Mouse (Mus musculus) hindbrain, postnatal 0 days (tissue): ENCODE results near the gene Crygn. TPM values are rescaled to one million over a fixed set of nuclear protein-coding genes. Genes with fewer than 3 reads are reported as not detected.
"Not testable (repeated sequence)": the region's sequence is repeated elsewhere in the genome, so short reads cannot be mapped to it uniquely, and the experiment has no call there.

Experiments
- ATAC-seq: fragments of 200-750 bp; cut with Nextera tagmentation; 2 replicates; pipeline ENCODE4 v1.8.0; 2017; ENCODE audit warnings: mild to moderate bottlenecking, moderate TSS enrichment, moderate library complexity
- DNase-seq: peaks from one replicate; pipeline ENCODE4 v3.0.0-alpha.2; 2015; ENCODE audit warnings: low spot score
- H3K27ac ChIP-seq: fragments of 300-500 bp; sonication (generic); 2 replicates; pipeline ENCODE4 v1.5.1; 2014; ENCODE audit warnings: mild to moderate bottlenecking
- H3K27me3 ChIP-seq: fragments of 300-500 bp; sonication (generic); 2 replicates; pipeline ENCODE4 v1.6.1; 2014; ENCODE audit warnings: low read length, mixed read lengths; ENCODE audit not compliant: insufficient read depth
- H3K36me3 ChIP-seq: fragments of 300-500 bp; sonication (generic); 2 replicates; pipeline ENCODE4 v1.6.1; 2014; ENCODE audit warnings: low read length, mixed read lengths; ENCODE audit not compliant: insufficient read depth
- H3K4me1 ChIP-seq: fragments of 300-500 bp; sonication (generic); 2 replicates; pipeline ENCODE4 v1.6.1; 2014; ENCODE audit warnings: antibody characterized with exemption, low read length, mixed read lengths; ENCODE audit not compliant: insufficient read depth
- H3K4me2 ChIP-seq: fragments of 300-500 bp; sonication (generic); 2 replicates; pipeline ENCODE4 v1.6.1; 2014; ENCODE audit warnings: low read depth, mild to moderate bottlenecking, low read length, moderate library complexity, mixed read lengths
- H3K4me3 ChIP-seq: fragments of 300-500 bp; sonication (generic); 2 replicates; pipeline ENCODE4 v1.5.1; 2014; ENCODE audit warnings: low read length
- H3K9ac ChIP-seq: fragments of 300-500 bp; sonication (generic); replicated peaks from 2 replicates; pipeline ENCODE4 v1.6.1; 2014; ENCODE audit warnings: mild to moderate bottlenecking, low read length, moderate library complexity, mixed read lengths
- H3K9me3 ChIP-seq: fragments of 300-500 bp; sonication (generic); 2 replicates; pipeline ENCODE4 v1.6.1; 2016; ENCODE audit warnings: low read length, mixed read lengths
- CTCF ChIP-seq: IDR thresholded peaks from 2 replicates; pipeline ENCODE4 v1.5.1; 2016; ENCODE audit warnings: antibody characterized with exemption, control low read depth, low read depth
- WGBS: fragments of 180-500 bp; shearing (Covaris S2); extraction: QIAGEN DNeasy Blood & Tissue Kit; methylation state at CpG from one replicate; pipeline ENCODE4 v1.1.7; 2014; 5-methylcytosine and 5-hydroxymethylcytosine counted together
- polyA plus RNA-seq: library from polyadenylated mRNA; unstranded; fragments of >200 nt; fragmentation: Nextera tagmentation; extraction: Ambion mirVana; gene quantifications from 2 replicates; pipeline ENCODE4 v1.2.1, GENCODE M21; 2015
- total RNA-seq: library from RNA; depleted of rRNA; stranded (reverse); fragments of >200 nt; gene quantifications from 2 replicates; pipeline ENCODE4 v1.2.3, GENCODE M21; 2014

Crygn gene
- total and polyA plus RNA-seq, 2 experiments from 2014 or later, result 5.4 TPM; not detected in 1

DNA sequence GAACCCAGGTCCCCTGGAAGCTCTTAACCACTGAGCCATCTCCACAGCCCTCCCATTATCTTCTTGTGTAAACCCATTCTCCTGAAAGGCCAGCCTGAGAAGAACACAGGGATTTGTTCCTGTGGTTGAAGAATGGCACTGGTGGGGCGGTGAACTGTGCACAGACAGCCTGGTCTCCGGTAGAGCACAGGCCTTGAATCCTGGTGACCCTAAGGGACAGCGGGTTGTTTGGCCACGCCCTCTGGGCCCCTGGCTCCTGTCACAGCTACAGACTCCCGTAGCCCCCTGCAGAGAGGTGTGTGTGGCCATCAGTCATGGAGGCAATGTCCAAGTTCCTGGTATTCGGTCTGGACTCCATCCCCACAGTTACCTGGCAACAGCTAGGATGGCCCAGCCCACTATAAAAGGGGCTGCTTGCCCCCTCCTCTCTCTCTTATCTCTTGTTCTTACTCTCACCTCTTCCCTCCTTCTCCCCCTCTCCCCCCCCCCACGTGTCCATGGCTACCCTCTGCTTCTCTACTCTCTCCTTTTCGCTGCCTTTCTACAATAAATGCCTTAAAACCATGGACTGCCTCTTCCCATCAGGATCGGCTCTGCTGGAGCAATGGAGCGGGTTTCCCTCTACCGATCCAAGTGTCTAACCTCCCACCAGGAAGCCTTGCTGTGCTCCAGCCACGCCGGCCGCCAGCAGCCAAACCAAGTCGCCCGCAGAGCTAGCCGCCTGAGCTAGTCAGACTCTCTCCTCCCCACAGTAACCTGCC lies 20.5 kb upstream of the Crygn start:
- DNase-seq (no peak), ATAC-seq (peak; percentile 73; the same call in 1 of the 2 replicates)
- Histone ChIP-seq H3K4me3 (0 out of 2 replicates have a peak overlapping the region, but pooled peaks have one; percentile 13), H3K9ac (no peak overlapping the region), H3K36me3 (no peaks in the 10 kb centered on the region), H3K27ac (no peak overlapping the region), H3K4me1 (no peaks in the 10 kb centered on the region; the same call in 1 of the 2 replicates), H3K9me3 (no peaks in the 10 kb centered on the region), H3K4me2 (peak overlapping the region; percentile 42), H3K27me3 (no peaks in the 10 kb centered on the region)
- TF ChIP-seq CTCF, result no peak
- 12% methylated on average over 17 of the region's 17 CpGs for WGBS

DNA sequence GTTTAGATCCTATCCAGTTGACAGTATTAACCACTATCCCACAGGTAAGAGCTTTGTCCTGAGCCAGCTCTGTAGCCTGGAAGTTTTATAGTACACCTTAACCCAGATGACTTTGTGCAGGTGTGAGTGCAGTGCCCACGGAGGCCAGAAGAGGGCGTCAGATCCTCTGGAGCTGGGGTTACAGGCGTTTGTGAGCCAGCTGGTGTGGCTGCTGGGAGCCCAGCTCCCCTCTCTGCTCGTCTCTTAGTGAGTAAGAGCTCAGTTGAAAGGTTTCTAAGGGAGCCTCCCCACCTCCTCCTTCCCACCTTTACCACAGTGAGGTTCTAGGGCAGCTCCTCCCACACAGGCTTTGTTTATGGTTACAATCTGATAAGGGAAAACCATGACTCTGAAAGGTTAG lies 18.9 kb upstream of the Crygn start:
- Histone ChIP-seq H3K27ac (no peak overlapping the region), H3K4me3 (no peak overlapping the region), H3K4me1 (no peaks in the 10 kb centered on the region; the same call in 1 of the 2 replicates), H3K9me3 (no peaks in the 10 kb centered on the region), H3K27me3 (no peaks in the 10 kb centered on the region), H3K36me3 (no peaks in the 10 kb centered on the region), H3K4me2 (no peak overlapping the region), H3K9ac (no peak overlapping the region)
- peak; percentile 39 for TF ChIP-seq CTCF
- DNase-seq (no peak), ATAC-seq (no peak)
- WGBS, result 70% methylated on average over 4 of the region's 4 CpGs

GRCm38 (mm10) chr5:24774549-24774948 lies 16.7 kb upstream of the Crygn start:
- not testable (repeated sequence) for H3K9ac ChIP-seq, H3K36me3 ChIP-seq, H3K4me3 ChIP-seq, ATAC-seq, H3K27me3 ChIP-seq, H3K9me3 ChIP-seq, H3K4me1 ChIP-seq, DNase-seq, H3K27ac ChIP-seq, H3K4me2 ChIP-seq
- WGBS, result 48% methylated on average over 16 of the region's 16 CpGs

- Histone ChIP-seq H3K27ac (no peak overlapping the region), H3K9ac (no peak overlapping the region), H3K9me3 (no peaks in the 10 kb centered on the region), H3K4me3 (no peak overlapping the region), H3K4me1 (peaks cover 1% of the 10 kb centered on the region; the same call in 1 of the 2 replicates), H3K36me3 (no peaks in the 10 kb centered on the region), H3K4me2 (no peak overlapping the region), H3K27me3 (no peaks in the 10 kb centered on the region)
- DNase-seq (no peak), ATAC-seq (no peak)
- 64% methylated on average over 3 of the region's 3 CpGs for WGBS
- TF ChIP-seq CTCF, result no peak
Observed at GRCm38 (mm10) chr5:24756931-24757330, 877 bp downstream of the Crygn start.

DNA sequence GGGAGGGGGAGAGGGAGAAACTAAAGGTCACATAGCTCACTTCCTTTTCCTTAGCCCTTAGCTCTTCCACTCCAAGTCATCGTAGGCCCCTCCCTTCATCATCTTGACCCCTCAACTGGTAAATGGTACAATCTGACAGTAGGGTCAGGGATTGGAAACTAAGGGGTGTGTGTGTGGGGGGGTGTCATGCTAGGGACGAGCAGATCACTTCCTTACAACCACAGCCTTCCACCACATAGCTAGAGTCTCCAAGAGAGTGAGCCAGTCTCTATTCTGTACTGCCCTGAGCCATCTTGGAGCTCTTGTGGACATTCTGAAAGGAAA lies 5.7 kb downstream of the Crygn start:
- ATAC-seq (no peak), DNase-seq (no peak)
- Histone ChIP-seq H3K27ac (peak overlapping the region; percentile 12; the same call in 1 of the 2 replicates), H3K4me1 (peaks cover 15% of the 10 kb centered on the region), H3K36me3 (no peaks in the 10 kb centered on the region), H3K4me2 (peak overlapping the region; percentile 90), H3K4me3 (peak overlapping the region; percentile 51; the same call in 1 of the 2 replicates), H3K9ac (peak overlapping the region; percentile 75; the same call in 1 of the 2 replicates), H3K9me3 (no peaks in the 10 kb centered on the region), H3K27me3 (no peaks in the 10 kb centered on the region)
- TF ChIP-seq CTCF, result no peak
- 7% methylated on average over 2 of the region's 2 CpGs for WGBS

GRCm38 (mm10) chr5:24751305-24752174 lies 6.3 kb downstream of the Crygn start:
- Histone ChIP-seq H3K4me2 (peak overlapping the region; percentile 90), H3K27me3 (no peaks in the 10 kb centered on the region), H3K9ac (peak overlapping the region; percentile 75), H3K4me1 (peaks cover 15% of the 10 kb centered on the region), H3K36me3 (no peaks in the 10 kb centered on the region), H3K4me3 (peak overlapping the region; percentile 51), H3K9me3 (no peaks in the 10 kb centered on the region), H3K27ac (peak overlapping the region; percentile 88)
- peak; percentile 61 for DNase-seq
- peak; percentile 68 for ATAC-seq
- 2% methylated on average over 25 of the region's 25 CpGs for WGBS
- TF ChIP-seq CTCF, result no peak
